Mouse (Mus musculus) forelimb bud, embryonic 11.5 days (tissue): ENCODE measurements around the gene Ghrl.
"Not testable (repeated sequence)": the region's sequence is repeated elsewhere in the genome, so short reads cannot be mapped to it uniquely, and the experiment has no call there.

Source experiments
- DNase-seq: peaks from one replicate; pipeline ENCODE4 v3.0.0-alpha.2; 2012; ENCODE audit warnings: low read depth, low spot score

Gene Ghrl

DNA sequence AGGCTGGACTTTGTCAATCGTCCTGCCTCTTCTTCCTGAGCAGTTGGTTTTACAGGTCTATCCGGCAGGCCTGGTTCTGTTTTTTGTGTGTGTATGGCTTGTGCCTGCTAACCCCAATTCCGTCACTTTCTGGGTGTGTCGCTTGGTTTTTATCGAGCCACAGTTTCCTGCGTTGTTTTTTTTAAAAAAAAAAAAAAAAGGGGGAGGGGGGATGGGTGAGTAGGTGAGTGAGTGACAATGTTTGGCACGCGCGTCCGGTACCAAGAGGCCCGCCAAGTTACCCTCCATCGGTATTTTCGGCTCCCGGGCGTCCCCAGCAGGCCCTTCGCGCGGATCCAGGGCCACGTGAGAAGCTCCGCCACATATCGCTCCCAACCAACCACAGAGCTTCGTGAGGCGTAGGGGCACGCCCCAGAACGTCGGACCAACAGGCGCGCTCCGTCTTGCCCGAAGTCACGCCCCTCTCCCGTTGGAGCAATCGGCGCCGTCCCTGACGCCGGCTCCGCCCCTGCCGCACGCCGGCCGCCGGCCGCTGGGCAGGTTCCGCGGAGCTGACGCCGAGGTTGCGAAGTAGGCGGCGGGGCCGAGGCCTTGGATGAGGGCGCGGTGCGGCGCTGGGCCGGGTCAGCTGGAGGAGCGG is 23.0 kb downstream of the Ghrl start, which contains the start of gene Tatdn2:
Gene Tatdn2 (plus strand): TSS at position 469 of the 640 bp plus-strand sequence.
- DNase-seq: peak; percentile 97

DNA sequence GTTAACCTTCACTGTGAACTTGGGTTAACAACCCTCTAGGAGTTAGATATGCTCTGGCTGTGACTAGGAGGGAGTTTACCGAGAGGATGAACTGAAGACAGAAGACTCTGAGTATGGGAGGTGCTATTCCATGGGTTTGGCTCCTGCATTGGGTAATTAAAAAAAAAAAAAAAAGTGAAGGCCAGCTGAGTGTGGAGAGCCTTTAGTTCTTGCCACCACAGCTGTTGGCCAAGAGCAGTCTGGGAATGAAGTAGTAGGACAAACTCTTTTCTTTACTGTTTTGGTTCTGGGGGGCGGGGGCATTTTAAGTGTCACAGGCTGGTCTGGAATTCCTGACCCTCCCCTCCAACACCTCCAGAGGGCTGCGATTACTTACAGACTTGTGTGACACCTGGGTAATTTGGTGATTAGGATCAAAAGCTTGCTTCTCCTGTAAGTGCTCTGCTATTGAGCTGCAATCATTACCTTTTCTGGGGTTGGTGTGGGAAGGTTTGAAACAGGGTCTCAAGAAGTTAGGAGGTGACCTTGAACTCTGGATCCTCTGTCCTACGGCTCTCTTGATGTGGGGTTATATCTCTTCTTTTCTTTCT is 23.8 kb downstream of the Ghrl start:
- peak; percentile 13 for DNase-seq

DNA sequence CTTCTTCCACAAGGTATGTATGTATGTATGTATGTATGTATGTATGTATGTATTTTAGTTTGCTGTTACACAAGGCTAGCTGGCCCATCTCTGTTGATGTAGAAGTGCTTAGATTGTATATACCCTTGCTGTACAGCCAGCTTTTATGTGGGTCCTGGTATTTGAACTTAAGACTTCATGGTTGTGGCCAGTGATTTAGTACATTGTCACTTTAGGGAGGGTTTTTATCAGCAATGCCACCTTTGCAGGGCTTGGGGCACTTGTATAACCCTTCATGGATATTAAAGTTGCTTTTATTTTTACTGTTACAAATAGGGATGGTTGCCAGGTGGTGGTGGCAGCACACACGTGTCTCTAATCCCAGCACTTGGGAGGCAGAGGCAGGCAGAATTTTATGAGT is 24.5 kb downstream of the Ghrl start:
- DNase-seq: no peak

DNA sequence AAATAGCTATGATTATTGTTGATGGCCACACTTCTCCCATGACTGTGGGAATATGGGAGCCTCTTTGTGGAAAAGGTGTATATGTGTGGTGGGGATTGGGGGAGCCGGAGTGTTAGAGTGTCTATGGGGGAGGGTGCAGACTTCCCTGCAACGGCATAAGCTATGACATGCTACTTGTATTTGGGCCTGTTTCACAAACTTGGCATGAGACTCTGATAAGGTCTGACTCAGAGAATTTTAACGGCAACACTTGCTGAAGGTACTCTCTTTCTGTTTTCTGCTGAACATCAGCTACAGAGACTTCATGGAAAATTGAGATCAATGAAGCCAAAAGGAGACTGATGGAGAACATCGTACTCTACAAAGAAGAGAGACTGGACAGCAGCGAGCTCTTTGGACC is 26.3 kb downstream of the Ghrl start:
- no peak for DNase-seq

DNA sequence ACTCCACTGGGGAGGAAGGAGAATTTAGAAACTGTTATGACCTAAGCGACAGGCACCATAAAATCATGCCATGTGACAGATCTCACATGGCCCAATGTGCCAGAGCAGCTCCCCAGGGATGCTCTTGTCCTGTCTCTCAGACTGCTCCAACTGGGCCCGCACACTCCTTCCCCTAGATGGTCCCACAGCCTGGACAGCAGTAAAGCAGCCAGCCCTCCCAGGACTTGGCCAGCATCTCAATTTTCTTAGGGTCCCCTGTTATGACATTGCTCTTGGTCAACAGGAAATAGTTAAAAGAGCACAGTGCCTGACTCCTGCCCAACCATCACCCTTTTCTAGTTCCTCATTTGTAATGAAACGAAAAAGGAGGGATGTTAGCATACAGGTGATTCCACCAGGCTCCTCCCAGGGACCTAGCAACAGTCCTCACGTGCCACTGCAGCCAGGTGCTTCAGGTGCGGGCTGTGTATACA is 27.0 kb downstream of the Ghrl start:
- DNase-seq: no peak

DNA sequence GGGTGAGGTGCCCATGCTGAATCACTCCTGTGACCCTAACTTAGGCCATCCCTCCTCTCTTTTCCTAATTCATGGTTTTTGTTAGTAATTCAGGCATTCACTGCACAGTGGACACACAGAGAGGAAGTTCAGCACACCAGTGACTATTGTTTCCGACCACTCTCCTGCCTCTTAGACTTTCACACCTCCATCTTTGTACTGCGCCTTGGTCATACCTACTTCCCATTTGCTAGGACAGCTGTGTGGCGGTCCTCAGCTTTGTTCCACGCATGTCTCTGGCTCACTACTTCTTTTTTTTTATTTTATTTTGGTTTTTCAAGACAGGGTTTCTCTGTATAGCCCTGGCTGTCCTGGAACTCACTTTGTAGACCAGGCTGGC is 28.6 kb downstream of the Ghrl start:
- DNase-seq: no peak

DNA sequence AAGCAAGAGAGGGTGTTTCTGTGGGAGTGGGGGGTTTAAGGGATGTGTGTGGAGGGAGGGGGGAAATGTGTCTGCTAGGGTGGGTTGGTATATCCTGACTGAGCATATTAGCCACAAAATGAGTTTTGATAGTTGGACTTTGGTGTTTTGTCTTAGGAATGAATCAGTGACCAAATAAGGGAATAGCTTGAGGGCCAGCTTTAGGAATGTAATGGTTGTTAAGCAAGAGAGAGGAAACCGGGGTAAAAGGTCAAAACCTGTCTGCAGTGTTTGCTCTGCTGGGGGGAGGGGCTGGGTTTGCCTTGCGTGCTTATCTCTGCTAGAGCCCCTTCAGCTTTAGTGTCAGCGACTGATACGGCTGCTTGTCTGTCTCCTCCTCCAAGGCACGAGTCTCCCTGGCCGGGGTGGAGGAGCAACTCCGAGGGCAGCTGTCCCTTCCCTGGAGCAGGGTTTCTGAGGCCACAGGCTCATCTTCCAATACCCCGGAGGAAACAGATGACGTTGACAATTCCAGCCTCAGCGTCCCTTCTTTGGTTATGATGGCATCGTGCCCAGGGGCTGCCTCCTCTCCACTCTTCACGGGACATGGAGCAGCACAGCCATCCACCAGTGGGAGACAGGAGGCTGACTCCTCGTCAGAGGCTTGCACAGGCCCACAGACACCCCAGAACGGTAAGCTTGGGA is 29.1 kb downstream of the Ghrl start:
- peak; percentile 67 for DNase-seq

DNA sequence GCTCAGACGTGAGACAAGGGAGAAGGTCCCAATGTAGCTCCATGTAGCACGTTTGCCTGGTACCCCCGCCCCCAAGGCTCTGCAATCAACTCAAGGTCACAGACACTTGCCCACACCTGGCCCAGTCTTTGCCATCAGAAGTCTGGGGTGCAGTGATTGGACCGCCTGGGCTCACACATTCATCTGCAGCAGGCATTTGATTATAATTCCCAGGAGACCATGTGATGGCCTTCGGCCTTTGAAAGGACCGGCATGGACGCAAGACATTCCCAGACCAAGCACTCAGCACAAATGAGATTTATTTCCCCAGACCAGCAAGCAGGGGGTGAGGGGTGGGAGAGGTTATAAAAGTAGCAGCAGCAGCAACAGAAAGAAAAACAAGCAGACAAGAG is 29.7 kb downstream of the Ghrl start:
- DNase-seq: peak; percentile 79

DNA sequence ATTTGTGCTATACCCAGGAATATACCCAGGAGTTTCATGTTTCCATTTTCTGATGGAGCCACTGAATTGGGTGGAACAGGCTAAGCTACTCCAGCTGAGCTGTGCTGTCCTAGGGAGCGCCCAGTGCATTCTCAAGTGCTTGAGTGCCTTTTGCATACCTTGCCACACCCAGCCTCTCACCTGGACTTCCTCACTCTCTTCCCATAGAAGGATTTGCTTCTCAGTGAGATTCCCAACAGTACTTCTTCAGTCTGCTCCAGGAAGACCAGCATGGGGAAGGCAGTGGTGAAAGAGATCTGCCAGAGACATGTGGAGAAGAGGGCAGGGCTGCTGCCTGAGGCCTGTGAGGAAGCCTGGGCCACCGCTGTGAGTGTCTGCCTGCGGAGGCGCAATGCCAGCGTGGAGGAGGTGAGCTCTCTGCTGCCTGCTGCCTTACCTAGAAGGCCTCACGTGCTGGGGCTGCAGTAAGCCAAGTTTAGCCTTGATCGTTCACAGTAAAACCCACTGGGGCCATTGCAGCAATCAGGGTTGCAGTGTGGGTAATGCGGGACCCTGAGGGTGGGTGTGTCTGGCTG is 33.0 kb downstream of the Ghrl start:
- DNase-seq: no peak

DNA sequence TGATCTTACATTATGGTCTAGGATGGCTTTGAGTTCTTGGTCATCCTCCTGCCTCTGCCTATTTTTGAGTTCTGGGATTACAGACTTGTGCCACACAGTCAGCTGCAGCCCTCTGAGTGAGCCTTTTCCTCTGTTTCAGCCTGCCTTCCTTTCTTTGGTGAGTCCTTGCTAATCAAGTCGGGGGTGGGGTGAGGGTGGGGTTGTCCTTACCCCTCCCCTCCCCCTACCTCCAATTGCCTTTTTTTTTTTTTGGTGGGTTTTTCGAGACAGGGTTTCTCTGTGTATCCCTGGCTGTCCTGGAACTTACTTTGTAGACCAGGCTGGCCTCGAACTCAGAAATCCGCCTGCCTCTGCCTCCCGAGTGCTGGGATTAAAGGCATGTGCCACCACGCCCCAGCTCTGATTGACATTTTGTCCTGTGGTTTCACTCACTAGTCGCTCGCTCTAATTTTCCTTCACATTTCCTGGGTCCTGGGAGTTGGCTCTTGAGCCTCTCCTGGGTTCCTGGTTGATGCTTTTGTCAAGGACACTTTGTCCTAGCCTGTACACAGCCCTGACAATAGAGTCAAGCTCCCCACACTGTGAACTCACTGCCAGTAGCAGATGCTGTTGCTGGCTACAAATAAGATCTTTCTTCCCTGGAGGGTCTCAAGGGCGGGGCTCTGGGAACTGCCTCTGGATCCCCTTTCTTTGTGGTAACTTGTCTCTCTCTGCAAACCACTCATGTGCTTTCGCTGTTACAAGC is 36.4 kb downstream of the Ghrl start:
- DNase-seq: no peak

DNA sequence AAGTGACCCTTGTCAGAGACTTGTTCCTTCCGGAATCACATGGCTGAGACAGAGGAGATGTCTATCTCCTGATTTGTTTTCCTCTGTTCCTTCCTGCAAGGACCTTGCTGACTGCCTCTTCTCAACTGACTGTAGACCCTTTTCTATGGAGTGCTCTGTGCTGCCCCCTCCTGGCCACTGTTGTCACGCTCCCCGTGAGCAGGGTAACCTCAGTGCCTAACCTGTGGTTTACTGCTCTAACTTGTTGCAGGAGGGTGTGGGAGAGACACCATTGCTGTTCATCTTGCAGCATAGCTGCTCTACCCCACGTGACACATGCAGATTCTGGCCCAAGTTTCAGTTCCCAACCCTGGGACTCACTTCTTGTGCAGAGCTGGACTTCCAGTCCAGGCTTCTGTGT is 38.4 kb downstream of the Ghrl start:
- peak; percentile 71 for DNase-seq

DNA sequence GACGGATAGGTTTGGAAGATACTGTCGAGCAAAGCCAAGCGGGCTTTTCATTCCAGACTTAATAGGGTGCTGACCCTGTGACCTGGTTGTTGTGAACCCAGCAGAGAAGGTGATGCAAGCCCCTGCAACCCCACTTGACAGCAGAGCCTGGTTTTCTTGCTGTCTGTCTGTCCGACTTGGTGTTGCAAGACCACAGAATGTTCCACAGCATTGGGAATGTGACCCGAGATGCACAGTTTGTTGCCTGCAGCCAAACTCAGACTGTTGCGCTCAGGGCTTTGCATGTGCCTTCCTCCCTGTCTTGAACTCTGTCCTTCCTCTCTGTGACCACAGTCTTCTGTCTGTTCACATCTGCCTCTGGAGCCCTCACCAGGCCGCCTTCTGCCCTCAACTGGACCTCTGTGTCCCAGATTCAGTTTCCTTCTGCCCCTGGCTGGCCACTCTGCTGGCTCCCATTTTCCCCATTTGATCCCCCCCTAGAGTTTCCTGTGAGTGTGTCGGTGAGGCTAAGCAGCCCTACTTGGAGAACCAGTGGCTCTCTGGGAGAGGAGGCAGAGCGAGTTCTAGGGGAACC is 39.6 kb downstream of the Ghrl start:
- DNase-seq: no peak

DNA sequence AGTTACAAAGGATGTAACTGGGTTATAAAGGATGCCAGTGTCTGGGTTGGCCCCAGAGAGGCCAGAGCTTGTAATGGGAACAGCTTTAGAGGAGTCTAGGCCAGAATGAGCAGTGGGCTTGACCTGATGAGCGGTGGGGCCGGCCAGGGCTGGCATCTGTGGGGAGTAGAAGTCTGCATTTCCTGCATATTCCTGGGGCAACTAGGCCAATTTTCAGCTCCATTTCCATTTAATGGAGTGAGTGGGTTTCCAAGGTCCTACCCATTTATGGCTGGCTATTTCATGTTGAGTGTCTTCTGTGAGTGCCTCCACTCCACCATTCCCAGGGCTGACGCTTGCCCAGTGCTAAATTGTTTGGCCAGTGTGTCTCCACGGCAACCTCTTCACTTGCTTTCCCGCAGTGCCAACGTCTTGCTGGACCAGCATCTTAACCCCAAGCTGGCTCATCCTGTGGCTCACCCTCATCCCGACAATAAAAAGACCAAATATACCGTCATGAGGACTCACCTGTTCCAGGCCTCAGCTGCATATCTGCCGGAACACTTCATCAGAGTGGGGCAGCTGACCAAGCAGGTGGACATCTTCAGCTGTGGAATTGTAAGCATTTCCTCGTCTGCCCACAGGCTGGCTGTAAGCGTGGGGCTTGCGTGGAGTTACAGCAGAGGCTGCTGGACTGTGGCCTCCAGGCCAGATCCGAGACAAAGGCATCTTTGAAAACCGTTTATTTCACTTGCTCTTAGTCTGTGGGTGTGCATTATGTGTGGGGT is 41.3 kb downstream of the Ghrl start:
- DNase-seq: no peak

DNA sequence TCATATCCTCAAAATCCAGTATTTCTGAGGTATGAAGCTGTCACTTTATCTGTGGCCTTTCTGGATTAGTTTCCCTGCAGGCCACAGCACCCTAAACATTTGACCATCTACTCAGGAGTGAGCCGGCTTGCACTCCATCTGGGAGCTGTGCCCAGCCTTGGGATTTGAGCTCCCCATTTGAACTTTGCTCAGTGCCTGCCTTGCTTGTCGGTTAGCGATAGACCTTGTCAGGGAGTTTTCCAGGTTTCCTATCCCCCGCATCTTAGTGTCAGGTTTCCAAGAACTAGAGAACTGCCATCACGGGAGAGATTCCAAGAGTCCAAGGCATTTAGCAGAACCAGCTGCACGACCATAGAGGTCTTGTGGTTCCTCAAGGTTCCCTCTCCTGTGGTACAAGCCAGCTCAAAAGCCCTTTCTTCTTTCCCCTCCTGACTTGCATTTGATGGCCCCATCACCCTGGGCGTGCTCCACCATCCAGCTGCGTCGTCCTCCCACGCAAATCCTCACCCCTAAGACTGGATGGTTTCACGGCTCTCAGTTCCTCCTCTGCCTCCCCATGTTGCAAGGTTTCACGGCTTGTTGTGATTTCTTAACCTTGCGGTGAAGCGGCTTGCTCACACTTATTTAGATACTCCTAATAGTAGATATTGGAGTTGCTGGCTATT is 42.5 kb downstream of the Ghrl start:
- no peak for DNase-seq

DNA sequence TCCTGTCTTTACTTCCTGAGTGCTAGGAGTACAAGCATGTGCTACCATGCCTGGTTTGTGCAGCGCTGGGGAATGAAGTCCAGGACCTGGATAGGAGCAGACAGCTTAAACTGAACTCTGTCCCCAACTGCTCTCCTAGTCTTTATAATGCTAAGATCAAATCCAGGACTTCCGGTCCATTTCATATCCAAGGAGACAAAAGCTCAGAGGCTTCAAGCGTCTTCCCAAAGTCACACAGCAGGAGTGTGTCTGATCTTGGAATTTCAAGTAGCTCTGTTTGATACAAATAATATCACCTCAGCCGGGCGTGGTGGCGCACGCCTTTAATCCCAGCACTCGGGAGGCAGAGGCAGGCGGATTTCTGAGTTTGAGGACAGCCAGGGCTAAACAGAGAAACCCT is 43.7 kb downstream of the Ghrl start:
- DNase-seq: no peak

DNA sequence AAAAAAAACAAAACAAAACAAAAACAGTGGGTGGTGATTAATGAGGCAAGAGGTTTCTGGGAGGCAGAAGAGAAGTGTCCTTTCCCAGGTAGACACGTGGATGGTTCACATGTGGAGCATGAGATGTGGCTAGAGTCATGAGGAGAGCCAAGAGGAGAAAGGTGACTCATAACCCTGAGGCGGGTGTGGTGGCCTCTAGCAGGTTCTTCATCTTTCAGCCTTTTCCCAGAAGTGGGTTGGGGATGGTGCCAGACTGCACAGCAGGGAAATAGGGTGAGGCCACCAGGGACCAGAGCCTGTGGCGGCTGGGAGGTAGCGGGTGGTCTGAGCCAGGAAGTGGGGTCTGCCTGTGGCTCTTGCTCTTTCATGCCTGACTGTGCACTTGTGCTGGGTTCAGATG is 44.4 kb downstream of the Ghrl start:
- DNase-seq: no peak

DNA sequence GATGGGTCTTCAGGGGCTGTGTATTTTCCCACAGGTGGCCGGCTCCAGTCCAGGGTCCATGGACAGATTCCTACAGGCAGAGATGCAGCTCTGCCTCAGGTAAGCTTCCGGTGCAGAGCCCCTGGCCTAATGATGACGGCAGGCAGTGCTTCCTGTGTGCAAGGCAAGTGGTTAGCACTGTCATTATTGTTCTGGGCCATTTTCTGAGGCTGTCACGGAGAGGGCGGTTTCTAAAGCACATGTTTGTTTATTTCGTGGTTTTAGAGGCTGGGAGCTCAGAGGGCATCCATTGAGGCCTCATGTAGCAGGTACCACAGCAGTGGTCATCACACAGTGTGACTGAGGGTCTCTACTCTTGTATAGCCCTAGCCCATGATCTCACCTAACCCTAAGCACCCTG is 46.7 kb downstream of the Ghrl start:
- DNase-seq: no peak

DNA sequence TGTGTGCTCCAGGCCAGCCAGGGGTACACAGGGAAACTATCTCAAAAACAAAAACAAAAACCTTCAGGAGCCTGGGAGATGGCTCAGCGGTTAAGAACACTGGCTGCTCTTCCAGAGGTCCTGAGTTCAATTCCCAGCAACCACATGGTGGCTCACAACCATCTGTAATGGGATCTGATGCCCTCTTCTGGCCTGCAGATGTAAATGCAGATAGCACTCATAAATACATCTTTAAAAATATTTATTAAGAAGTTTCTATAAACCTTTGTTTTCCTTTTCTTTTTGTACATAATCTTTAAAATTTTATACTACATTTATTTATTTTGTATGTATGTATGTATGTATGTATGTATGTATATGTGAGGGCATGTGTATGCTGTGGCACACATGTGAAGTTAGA is 47.7 kb downstream of the Ghrl start:
- not testable (repeated sequence) for DNase-seq

DNA sequence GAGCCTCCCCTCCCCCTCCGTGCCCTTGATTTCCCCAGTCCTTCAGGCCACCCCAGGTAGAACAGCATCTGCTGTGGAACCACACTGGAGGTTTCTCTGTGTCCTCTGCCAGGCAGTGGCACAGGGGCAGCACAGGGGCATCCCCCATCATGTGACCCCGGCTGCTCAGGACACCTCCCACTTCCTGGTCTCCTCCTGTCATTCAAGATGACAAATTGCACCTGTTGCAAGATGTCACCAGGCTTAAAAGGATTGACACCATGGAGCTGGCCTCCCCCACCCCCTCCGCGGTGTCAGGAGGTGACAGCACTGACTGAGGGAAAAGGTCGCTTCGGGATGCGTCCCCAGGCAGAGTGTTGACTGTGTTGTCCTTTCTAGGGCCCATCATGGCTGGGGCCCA is 49.9 kb downstream of the Ghrl start:
- no peak for DNase-seq
